Mouse (Mus musculus) hindbrain, embryonic 13.5 days (tissue): ENCODE data around the gene Ucma. TPM values are rescaled to one million over a fixed set of nuclear protein-coding genes. Genes with fewer than 3 reads are reported as not detected.
"Not testable (repeated sequence)": the region's sequence is repeated elsewhere in the genome, so short reads cannot be mapped to it uniquely, and the experiment has no call there.

Source experiments
- ATAC-seq: fragments of 200-750 bp; cut with Nextera tagmentation; 2 replicates; pipeline ENCODE4 v1.8.0; 2017; ENCODE audit warnings: moderate TSS enrichment; ENCODE audit not compliant: low FRiP score
- H3K27ac ChIP-seq: fragments of 300-500 bp; sonication (generic); 2 replicates; pipeline ENCODE4 v1.5.1; 2015; ENCODE audit warnings: inconsistent platforms, mild to moderate bottlenecking, moderate library complexity
- H3K27me3 ChIP-seq: fragments of 300-500 bp; sonication (generic); 2 replicates; pipeline ENCODE4 v1.6.1; 2015; ENCODE audit warnings: mild to moderate bottlenecking, inconsistent platforms
- H3K36me3 ChIP-seq: fragments of 300-500 bp; sonication (generic); 2 replicates; pipeline ENCODE4 v1.6.1; 2015; ENCODE audit warnings: mild to moderate bottlenecking, inconsistent platforms
- H3K4me1 ChIP-seq: fragments of 300-500 bp; sonication (generic); replicated peaks from 2 replicates; pipeline ENCODE4 v1.6.1; 2015; ENCODE audit warnings: inconsistent platforms
- H3K4me2 ChIP-seq: fragments of 300-500 bp; sonication (generic); 2 replicates; pipeline ENCODE4 v1.6.1; 2015; ENCODE audit warnings: inconsistent platforms, mild to moderate bottlenecking, moderate library complexity
- H3K4me3 ChIP-seq: fragments of 300-500 bp; sonication (generic); 2 replicates; pipeline ENCODE4 v1.5.1; 2015; ENCODE audit warnings: mild to moderate bottlenecking, inconsistent platforms
- H3K9ac ChIP-seq: fragments of 300-500 bp; sonication (generic); 2 replicates; pipeline ENCODE4 v1.6.1; 2015; ENCODE audit warnings: mild to moderate bottlenecking, inconsistent platforms
- H3K9me3 ChIP-seq: fragments of 300-500 bp; sonication (generic); 2 replicates; pipeline ENCODE4 v1.6.1; 2016; ENCODE audit warnings: inconsistent platforms
- WGBS: fragments of 180-500 bp; shearing (Covaris S2); methylation state at CpG from one replicate; pipeline ENCODE4 v1.1.7; 2015; 5-methylcytosine and 5-hydroxymethylcytosine counted together
- polyA plus RNA-seq: library from polyadenylated mRNA; unstranded; fragments of >200 nt; fragmentation: Nextera tagmentation; extraction: Ambion mirVana; gene quantifications from 2 replicates; pipeline ENCODE4 v1.2.1, GENCODE M21; 2015

Gene Ucma
- 0.55 TPM in 1 of 2 replicates, not detected in the other for polyA plus RNA-seq

GRCm38 (mm10) chr2:4975807-4976206, at the start of gene Ucma:
Ucma (plus strand) TSS chr2:4976122.
- Histone ChIP-seq H3K36me3 (no peaks in the 10 kb centered on the region), H3K9ac (no peak within 1 kb of the TSS), H3K4me3 (no peak within 1 kb of the TSS), H3K27me3 (no peaks in the 10 kb centered on the region), H3K9me3 (no peaks in the 10 kb centered on the region), H3K4me2 (no peak within 1 kb of the TSS), H3K4me1 (peaks cover 6% of the 10 kb centered on the region; the same call in 1 of the 2 replicates), H3K27ac (no peak within 1 kb of the TSS)
- 77% methylated on average over 5 of the region's 5 CpGs for WGBS
- ATAC-seq = no peak

DNA sequence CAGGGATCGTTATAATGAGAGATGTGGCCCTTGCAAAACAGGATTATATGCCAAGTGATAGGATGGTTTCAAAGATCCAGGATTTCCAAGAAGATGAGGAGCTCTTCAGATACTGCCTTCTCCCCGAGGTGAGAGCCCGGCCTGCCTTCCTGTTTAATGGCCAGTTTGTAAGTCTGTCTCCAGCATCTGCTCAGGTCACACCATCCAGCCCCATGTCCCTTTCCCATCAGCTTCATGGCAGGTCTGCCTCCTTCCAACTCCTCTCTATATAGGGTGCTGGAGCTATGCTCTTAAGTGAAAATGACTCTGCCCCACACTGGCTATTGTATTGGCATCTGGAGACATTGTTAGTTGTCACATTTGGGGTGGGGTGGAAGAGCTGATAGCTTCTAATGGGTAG, 48.5 kb upstream of the Ucma start:
- no peaks in the 10 kb centered on the region for H3K9me3 ChIP-seq
- no peak overlapping the region for H3K4me3 ChIP-seq
- H3K27me3 ChIP-seq = no peaks in the 10 kb centered on the region
- H3K4me2 ChIP-seq = no peak overlapping the region
- H3K9ac ChIP-seq = no peak overlapping the region
- H3K27ac ChIP-seq = no peak overlapping the region
- WGBS = 96% methylated on average over 3 of the region's 3 CpGs
- H3K36me3 ChIP-seq = peaks cover 38% of the 10 kb centered on the region
- no peak for ATAC-seq
- no peaks in the 10 kb centered on the region for H3K4me1 ChIP-seq

DNA sequence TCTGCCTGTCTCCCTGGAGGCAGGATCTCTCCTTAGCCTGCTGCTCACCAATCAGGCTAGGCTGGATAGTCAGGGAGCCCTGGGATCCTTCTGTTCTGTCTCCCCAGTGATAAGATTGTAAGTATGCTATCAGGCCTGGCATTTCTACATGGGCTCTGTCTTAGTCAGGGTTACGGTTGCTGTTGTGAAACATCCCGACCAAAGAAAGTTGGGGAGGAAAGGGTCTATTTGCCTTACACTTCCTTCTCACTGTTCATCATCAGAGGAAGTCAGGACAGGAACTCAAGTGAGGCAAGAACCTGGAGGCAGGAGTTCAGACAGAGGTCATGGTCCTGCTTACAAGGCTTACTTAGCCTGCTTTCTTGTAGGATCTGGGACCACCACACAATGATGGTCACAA, 46.7 kb upstream of the Ucma start:
- no peak overlapping the region for H3K9ac ChIP-seq
- ATAC-seq = no peak
- H3K4me1 ChIP-seq = no peaks in the 10 kb centered on the region
- H3K9me3 ChIP-seq = no peaks in the 10 kb centered on the region
- H3K4me3 ChIP-seq = no peak overlapping the region
- 92% methylated on average over 2 of the region's 2 CpGs for WGBS
- no peaks in the 10 kb centered on the region for H3K27me3 ChIP-seq
- no peak overlapping the region for H3K27ac ChIP-seq
- peaks cover 46% of the 10 kb centered on the region for H3K36me3 ChIP-seq
- no peak overlapping the region for H3K4me2 ChIP-seq

DNA sequence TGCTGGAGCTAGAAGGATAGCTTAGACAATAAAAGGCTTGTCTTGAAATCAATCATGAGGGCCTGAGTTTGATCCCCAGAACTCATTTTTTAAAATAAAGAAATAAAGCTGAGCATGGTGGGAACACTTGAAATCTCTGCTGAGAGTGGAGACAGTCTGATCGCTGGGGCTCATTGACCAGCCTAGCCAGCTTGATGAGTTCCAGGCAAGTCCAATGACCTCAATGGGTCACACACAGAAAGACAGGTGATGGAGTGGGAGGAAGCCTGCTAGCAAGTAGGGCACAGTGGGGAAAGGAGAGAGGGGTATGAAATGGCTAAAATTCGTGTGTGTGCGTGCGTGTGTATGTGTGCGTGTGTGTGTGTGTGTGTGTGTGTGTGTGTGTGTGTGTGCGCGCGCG, 41.4 kb upstream of the Ucma start:
- H3K27me3 ChIP-seq = no peaks in the 10 kb centered on the region
- no peak overlapping the region for H3K4me3 ChIP-seq
- peaks cover 4% of the 10 kb centered on the region; the same call in 1 of the 2 replicates for H3K9me3 ChIP-seq
- no peak overlapping the region for H3K27ac ChIP-seq
- ATAC-seq = no peak
- H3K9ac ChIP-seq = no peak overlapping the region
- no peaks in the 10 kb centered on the region for H3K4me1 ChIP-seq
- no peak overlapping the region for H3K4me2 ChIP-seq
- H3K36me3 ChIP-seq = peaks cover 55% of the 10 kb centered on the region
- 95% methylated on average over 9 of the region's 9 CpGs for WGBS

- Histone ChIP-seq H3K27me3 (no peaks in the 10 kb centered on the region), H3K4me1 (no peaks in the 10 kb centered on the region), H3K4me3 (no peak overlapping the region), H3K9me3 (peaks cover 8% of the 10 kb centered on the region; the same call in 1 of the 2 replicates), H3K4me2 (no peak overlapping the region), H3K27ac (no peak overlapping the region), H3K9ac (no peak overlapping the region), H3K36me3 (peaks cover 43% of the 10 kb centered on the region)
- ATAC-seq = no peak
- 92% methylated on average over 7 of the region's 7 CpGs for WGBS
Measured at GRCm38 (mm10) chr2:4937931-4938330, 38.0 kb upstream of the Ucma start.

GRCm38 (mm10) chr2:4940861-4941260, 35.1 kb upstream of the Ucma start:
- 94% methylated on average over 11 of the region's 11 CpGs for WGBS

GRCm38 (mm10) chr2:4949691-4950090, 26.2 kb upstream of the Ucma start:
- H3K4me2 ChIP-seq, H3K9me3 ChIP-seq, H3K9ac ChIP-seq, ATAC-seq, H3K27ac ChIP-seq, H3K4me1 ChIP-seq, H3K36me3 ChIP-seq, H3K4me3 ChIP-seq, H3K27me3 ChIP-seq: not testable (repeated sequence)
- 90% methylated on average over 7 of the region's 8 CpGs for WGBS

More at GRCm38 (mm10) chr2:4940861-4941260, 35.1 kb upstream of the Ucma start:
- ATAC-seq = no peak
- Histone ChIP-seq H3K36me3 (peaks cover 35% of the 10 kb centered on the region), H3K27me3 (no peaks in the 10 kb centered on the region), H3K4me2 (no peak overlapping the region), H3K9ac (no peak overlapping the region), H3K9me3 (peaks cover 18% of the 10 kb centered on the region; the same call in 1 of the 2 replicates), H3K4me1 (no peaks in the 10 kb centered on the region), H3K27ac (no peak overlapping the region), H3K4me3 (no peak overlapping the region)

DNA sequence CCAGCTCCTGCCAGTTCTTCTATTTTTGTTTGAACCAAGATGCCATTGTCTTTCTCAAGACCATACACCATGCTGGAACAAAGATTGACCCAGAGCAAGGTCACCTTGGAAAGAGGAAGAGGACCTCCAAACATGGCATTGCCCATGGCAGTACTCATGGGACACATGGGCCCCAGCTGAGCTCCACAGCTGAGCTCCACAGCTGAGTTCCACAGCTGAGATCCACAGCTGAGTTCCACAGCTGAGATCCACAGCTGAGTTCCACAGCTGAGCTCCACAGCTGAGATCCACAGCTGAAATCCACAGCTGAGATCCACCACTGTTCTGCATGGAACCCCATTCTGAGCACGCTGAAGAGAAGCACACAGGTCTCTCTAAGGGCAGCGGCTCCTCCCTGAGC, 24.9 kb upstream of the Ucma start:
- ATAC-seq = no peak
- H3K27ac ChIP-seq = no peak overlapping the region
- WGBS = 79% methylated on average over 2 of the region's 2 CpGs
- H3K27me3 ChIP-seq = no peaks in the 10 kb centered on the region
- H3K36me3 ChIP-seq = no peaks in the 10 kb centered on the region
- H3K9me3 ChIP-seq = no peaks in the 10 kb centered on the region
- no peak overlapping the region for H3K4me3 ChIP-seq
- H3K4me1 ChIP-seq = no peaks in the 10 kb centered on the region
- no peak overlapping the region for H3K4me2 ChIP-seq
- H3K9ac ChIP-seq = no peak overlapping the region

GRCm38 (mm10) chr2:4954216-4954760, 21.6 kb upstream of the Ucma start:
- Histone ChIP-seq H3K4me1 (no peaks in the 10 kb centered on the region), H3K9ac (no peak overlapping the region), H3K27ac (no peak overlapping the region), H3K36me3 (no peaks in the 10 kb centered on the region), H3K4me3 (no peak overlapping the region), H3K27me3 (no peaks in the 10 kb centered on the region), H3K9me3 (no peaks in the 10 kb centered on the region), H3K4me2 (no peak overlapping the region)
- no peak for ATAC-seq
- 87% methylated on average over 6 of the region's 6 CpGs for WGBS

DNA sequence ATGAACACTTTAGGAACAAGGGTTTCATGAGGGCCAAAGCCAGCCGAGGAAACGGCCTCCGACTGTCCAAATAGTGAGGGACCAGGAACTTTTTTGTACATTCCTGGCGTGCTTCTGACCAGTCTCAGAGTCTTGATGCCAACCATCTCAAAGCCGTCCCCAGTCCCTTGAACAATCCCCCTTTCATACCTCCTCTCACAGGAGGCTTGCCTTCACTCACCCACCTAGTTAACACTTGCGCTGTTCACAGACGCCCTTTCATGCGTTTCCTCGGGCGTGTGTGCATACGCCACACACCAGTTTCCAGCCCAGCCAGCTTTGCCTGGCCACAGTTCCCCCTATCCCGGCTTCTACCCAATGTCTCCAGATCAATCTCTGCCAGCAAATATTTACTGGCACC, 17.9 kb upstream of the Ucma start:
- Histone ChIP-seq H3K4me2 (no peak overlapping the region), H3K27me3 (no peaks in the 10 kb centered on the region), H3K4me3 (no peak overlapping the region), H3K9me3 (no peaks in the 10 kb centered on the region), H3K4me1 (no peaks in the 10 kb centered on the region), H3K9ac (no peak overlapping the region), H3K36me3 (no peaks in the 10 kb centered on the region), H3K27ac (no peak overlapping the region)
- no peak for ATAC-seq
- 92% methylated on average over 12 of the region's 12 CpGs for WGBS

DNA sequence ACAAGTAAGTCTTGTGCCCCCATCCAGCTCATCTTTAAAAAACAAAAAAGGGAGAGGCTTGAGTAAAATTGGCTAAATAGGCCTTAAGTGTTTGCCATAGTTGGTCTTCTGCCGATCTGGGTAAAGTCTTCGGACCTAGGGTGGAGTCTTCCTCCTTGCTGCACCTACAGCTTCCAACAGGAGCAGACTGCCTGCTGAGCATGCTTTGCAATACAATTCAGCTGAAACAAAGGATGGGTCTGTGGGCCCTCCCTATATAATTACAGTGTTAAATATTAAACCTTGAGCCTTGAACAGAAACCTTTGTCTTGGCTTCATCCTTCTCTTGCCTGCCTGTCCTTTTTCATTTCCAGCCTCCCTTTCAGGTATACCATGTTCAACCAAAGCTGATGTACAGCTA, 8.1 kb upstream of the Ucma start:
- Histone ChIP-seq H3K27me3 (no peaks in the 10 kb centered on the region), H3K9ac (no peak overlapping the region), H3K4me1 (no peaks in the 10 kb centered on the region), H3K36me3 (no peaks in the 10 kb centered on the region), H3K4me2 (no peak overlapping the region), H3K27ac (no peak overlapping the region), H3K9me3 (no peaks in the 10 kb centered on the region), H3K4me3 (no peak overlapping the region)
- no peak for ATAC-seq
- 100% methylated on average over 2 of the region's 2 CpGs for WGBS

GRCm38 (mm10) chr2:4969083-4969482, 6.8 kb upstream of the Ucma start:
- Histone ChIP-seq H3K36me3 (no peaks in the 10 kb centered on the region), H3K9me3 (no peaks in the 10 kb centered on the region), H3K4me2 (no peak overlapping the region), H3K9ac (no peak overlapping the region), H3K27ac (no peak overlapping the region), H3K4me3 (no peak overlapping the region), H3K4me1 (no peaks in the 10 kb centered on the region), H3K27me3 (no peaks in the 10 kb centered on the region)
- WGBS = 93% methylated on average over 1 of the region's 2 CpGs
- no peak for ATAC-seq

GRCm38 (mm10) chr2:4978091-4978490, 2.2 kb downstream of the Ucma start:
- H3K27ac ChIP-seq = peak overlapping the region; percentile 18; the same call in 1 of the 2 replicates
- H3K36me3 ChIP-seq = no peaks in the 10 kb centered on the region
- no peak overlapping the region for H3K9ac ChIP-seq
- H3K4me3 ChIP-seq = no peak overlapping the region
- no peak overlapping the region for H3K4me2 ChIP-seq
- ATAC-seq = no peak
- H3K27me3 ChIP-seq = no peaks in the 10 kb centered on the region
- H3K9me3 ChIP-seq = no peaks in the 10 kb centered on the region
- peaks cover 6% of the 10 kb centered on the region; the same call in 1 of the 2 replicates for H3K4me1 ChIP-seq
- 43% methylated on average over 8 of the region's 8 CpGs for WGBS
